In genomic region chr6:95621821-95622220, GRCm38 (mm10) we compare ENCODE assay signal across 9 mouse cellular contexts.
DNase-seq lines count a peak whose midpoint lies in the region; ATAC-seq and TF ChIP-seq lines count a peak whose summit lies in the region.
"Had no signal": no experiment of that assay in that cellular context is flagged by ENCODE, and none has a peak within 500 bp of the region (broad histone marks: within the 10 kb centered on the region; RNA-seq: fewer than 3 reads in every experiment).

No protein-coding gene starts in this region.

- no peak overlapping the region for H3K27ac ChIP-seq in embryonic facial prominence, embryonic 11.5 days (replicated peaks; ENCODE audit: low read depth, low read length)
- no peak overlapping the region for H3K27ac ChIP-seq in embryonic facial prominence, embryonic 10.5 days (replicated peaks)
- no peak overlapping the region for H3K27ac ChIP-seq in left cerebral cortex, adult 2 months

- no peak for TF ChIP-seq CTCF in left cerebral cortex, adult 2 months (IDR thresholded peaks at IDR 0.05)

- H3K4me2 ChIP-seq in embryonic facial prominence, embryonic 11.5 days (ENCODE audit: low read depth, low read length): no peak overlapping the region

- H3K36me3 ChIP-seq in embryonic facial prominence, embryonic 11.5 days (replicated peaks; ENCODE audit: control insufficient read depth, insufficient read depth, low read depth, low read length): no peaks in the 10 kb centered on the region
- no peaks in the 10 kb centered on the region for H3K36me3 ChIP-seq in embryonic facial prominence, embryonic 10.5 days (replicated peaks)

- DNase-seq in embryonic facial prominence, embryonic 11.5 days (ENCODE audit: low spot score): peak; percentile 25
- no peak for DNase-seq in embryonic facial prominence, embryonic 10.5 days (ENCODE audit: low spot score)
- peak; percentile 7 to 23 for DNase-seq in right cerebral cortex, adult 2 months (ENCODE audit: low spot score in 2 of 2)
- DNase-seq in right cerebral cortex, postnatal 25 days: no peak
- peak; percentile 53 for DNase-seq in gastrocnemius, postnatal 10 days
- peak; percentile 13 for DNase-seq in left cerebral cortex, adult 2 months (ENCODE audit: extremely low spot score in 1 of 2, low spot score in 2 of 2)
- peak; percentile 4 for DNase-seq in right cerebral cortex, postnatal 4 days
- no peak for DNase-seq in thymus, postnatal 36 days

- no peaks in the 10 kb centered on the region for H3K27me3 ChIP-seq in embryonic facial prominence, embryonic 11.5 days (ENCODE audit: control insufficient read depth, insufficient read depth, low read length)
- no peaks in the 10 kb centered on the region for H3K27me3 ChIP-seq in embryonic facial prominence, embryonic 10.5 days (replicated peaks; ENCODE audit: low read depth, poor library complexity, severe bottlenecking)
- H3K27me3 ChIP-seq: megakaryocyte, embryonic 14.5 days had no signal

- intact Hi-C loops in left cerebral cortex, adult 2 months (cut with DNase I): no loop called here

- ATAC-seq in embryonic facial prominence, embryonic 11.5 days (replicated peaks; ENCODE audit: insufficient number of reproducible peaks, low FRiP score, low TSS enrichment, low read depth): no peak

- no peak overlapping the region for H3K9ac ChIP-seq in embryonic facial prominence, embryonic 11.5 days (replicated peaks; ENCODE audit: low read length)

- H3K4me3 ChIP-seq in embryonic facial prominence, embryonic 11.5 days (ENCODE audit: low read depth, low read length): no peak overlapping the region
- H3K4me3 ChIP-seq in embryonic facial prominence, embryonic 10.5 days: no peak overlapping the region
- H3K4me3 ChIP-seq in left cerebral cortex, adult 2 months: no peak overlapping the region
- H3K4me3 ChIP-seq: megakaryocyte, embryonic 14.5 days had no signal

- H3K9me3 ChIP-seq in embryonic facial prominence, embryonic 11.5 days (replicated peaks; ENCODE audit: control insufficient read depth, low read length): no peaks in the 10 kb centered on the region
- no peaks in the 10 kb centered on the region for H3K9me3 ChIP-seq in embryonic facial prominence, embryonic 10.5 days
- H3K9me3 ChIP-seq: megakaryocyte, embryonic 14.5 days had no signal

- no peaks in the 10 kb centered on the region for H3K4me1 ChIP-seq in embryonic facial prominence, embryonic 11.5 days (ENCODE audit: control insufficient read depth, insufficient read depth, low read length)
- H3K4me1 ChIP-seq in embryonic facial prominence, embryonic 10.5 days: peaks cover 3% of the 10 kb centered on the region; the same call in 1 of the 2 replicates

- 72% methylated on average over 2 of the region's 2 CpGs for WGBS in embryonic facial prominence, embryonic 11.5 days
- 87% methylated on average over 2 of the region's 2 CpGs for WGBS in embryonic facial prominence, embryonic 10.5 days

Comparison
In these comparisons a context has a peak if more than half of its experiments do, and no peak if none do; other contexts are left out.
1. DNase-seq: peak in embryonic facial prominence, embryonic 11.5 days (single experiment), right cerebral cortex, adult 2 months (2 of 2), gastrocnemius, postnatal 10 days (single experiment), left cerebral cortex, adult 2 months (2 of 2) and right cerebral cortex, postnatal 4 days (single experiment); none in embryonic facial prominence, embryonic 10.5 days (single experiment), right cerebral cortex, postnatal 25 days (single experiment) and thymus, postnatal 36 days (0 of 2).